Mouse (Mus musculus) mesoderm, embryonic 11.5 days (tissue): ENCODE results near the gene Plin3.
"Not testable (repeated sequence)": the region's sequence is repeated elsewhere in the genome, so short reads cannot be mapped to it uniquely, and the experiment has no call there.

Experiments
- DNase-seq: peaks from one replicate; pipeline ENCODE4 v3.0.0-alpha.2; 2012; ENCODE audit warnings: low read depth, low spot score

The Plin3 gene

DNA sequence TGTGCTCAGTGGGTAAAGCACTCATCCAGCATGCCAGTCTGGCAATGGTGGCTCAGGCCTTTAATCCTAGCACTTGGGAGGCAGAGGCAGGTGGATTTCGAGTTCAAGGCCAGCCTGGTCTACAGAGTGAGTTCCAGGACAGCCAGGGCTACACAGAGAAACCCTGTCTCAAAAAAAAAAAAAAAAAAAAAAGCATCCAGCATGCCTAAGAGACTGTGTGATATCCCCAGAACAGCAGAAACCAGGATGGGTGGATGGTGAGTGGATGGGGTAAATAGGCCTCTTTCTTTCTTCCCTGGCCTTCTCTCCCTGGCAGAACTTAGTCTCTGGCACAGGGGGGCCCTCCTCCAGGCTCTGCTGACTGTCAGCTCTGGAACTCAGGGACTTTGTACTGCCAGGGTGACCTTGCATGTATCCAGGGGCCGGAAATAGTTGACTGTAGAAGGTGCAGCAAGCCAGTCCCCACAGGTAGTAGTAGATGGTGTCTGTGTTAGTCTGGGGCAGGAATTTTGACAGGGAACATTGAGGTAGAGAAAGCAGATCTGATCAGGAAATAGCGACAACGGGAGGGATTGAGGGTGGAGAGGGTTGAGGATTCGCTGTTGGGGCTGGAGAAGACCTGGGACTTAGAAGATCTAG lies 16.7 kb downstream of the Plin3 start:
- no peak for DNase-seq

- DNase-seq, result no peak
Measured at GRCm38 (mm10) chr17:56273986-56274385, 18.7 kb downstream of the Plin3 start.

DNA sequence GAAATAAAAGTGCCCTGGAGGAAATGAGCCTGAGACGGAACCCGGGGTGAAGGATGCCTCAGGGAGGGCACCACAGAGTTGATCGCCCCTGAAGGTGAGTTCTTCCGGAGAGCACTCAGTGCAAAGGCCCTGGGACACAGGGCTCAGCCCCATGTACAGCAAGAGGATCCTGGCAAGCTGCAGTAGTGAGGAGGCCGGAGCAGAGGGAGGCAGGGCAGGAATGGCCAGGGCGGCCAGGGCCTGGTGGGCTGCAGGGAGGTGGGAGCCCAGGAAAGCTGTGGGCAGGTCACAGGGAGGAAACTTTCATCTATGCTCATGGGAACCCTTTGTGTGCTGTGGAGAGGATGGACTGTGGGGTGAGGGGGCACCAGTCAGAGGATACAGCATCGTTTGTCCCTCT lies 19.2 kb downstream of the Plin3 start:
- no peak for DNase-seq

GRCm38 (mm10) chr17:56272644-56273043 lies 20.0 kb downstream of the Plin3 start:
- DNase-seq, result no peak

DNA sequence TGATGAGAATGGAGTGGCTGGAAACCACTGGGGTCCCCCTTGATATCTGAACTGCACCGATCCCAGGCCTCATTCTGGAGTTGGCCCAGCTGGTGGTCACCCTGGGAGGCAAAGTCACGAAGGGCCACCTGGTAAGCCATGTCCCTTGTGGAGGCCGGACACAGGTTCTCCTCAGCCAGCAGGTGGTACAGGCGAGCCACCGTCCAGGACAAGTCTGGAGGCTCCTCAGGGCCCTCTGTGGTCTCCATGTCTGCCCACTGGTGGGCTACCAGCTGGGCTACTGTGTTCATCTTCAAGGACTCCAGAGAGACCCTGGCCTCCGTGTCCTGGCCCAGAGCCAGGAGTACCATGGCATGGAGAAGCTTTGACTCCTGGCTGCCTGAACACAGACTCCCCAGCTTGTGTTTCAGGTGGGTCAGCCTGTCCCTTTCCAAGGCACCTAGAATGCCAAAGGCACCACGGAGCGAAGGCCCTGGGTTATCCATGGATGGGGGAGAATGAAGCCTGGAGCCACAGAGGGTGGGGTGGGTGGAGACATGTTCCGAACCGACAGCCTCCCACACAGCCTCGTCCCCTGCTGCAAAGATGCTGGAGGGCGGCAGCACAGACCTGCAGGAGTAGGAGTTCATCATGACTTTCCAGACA lies 20.9 kb downstream of the Plin3 start:
- no peak for DNase-seq

GRCm38 (mm10) chr17:56269741-56270140 lies 22.9 kb downstream of the Plin3 start:
- DNase-seq, result no peak

- DNase-seq, result peak; percentile 72
Measured at GRCm38 (mm10) chr17:56269153-56269630, 23.5 kb downstream of the Plin3 start.

DNA sequence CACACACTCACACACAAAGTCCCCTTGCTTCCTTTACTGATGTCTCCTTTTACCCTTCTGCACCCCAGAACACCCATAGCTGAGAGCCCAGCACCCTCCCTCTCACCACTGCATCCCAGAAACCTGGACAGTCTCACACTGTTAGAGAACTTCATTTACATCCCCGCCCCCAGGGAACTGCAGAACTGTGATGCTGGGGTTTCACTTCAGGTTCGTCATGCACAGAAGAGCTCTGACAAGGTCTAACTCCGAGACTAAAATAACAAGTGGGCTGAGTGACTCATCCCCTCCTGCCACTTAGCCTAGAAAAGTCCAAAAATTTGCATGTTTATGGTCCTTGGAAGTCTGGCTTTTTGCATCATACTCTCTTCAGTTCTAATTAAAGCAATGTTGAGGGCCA lies 26.4 kb downstream of the Plin3 start:
- no peak for DNase-seq

DNA sequence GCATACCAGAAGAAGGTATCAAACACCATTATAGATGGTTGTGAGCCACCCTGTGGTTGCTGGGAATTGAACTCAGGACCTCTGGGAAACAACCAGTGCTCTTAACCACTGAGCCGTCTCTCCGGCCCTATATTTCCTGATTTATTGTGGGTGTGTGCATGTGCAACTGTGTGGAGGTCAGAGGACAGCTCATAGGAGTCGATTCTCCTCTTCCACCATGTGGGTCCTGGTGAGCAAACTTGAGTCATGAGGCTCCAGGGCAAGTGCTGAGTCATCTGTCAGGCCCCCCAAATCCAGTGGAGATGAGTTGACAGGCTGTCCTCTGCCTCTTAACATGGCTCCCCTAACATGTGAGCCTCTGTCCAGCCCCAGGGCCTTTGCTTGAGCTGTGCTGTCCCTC lies 26.8 kb downstream of the Plin3 start:
- no peak for DNase-seq

- DNase-seq, result no peak
Measured at GRCm38 (mm10) chr17:56265011-56265410, 27.7 kb downstream of the Plin3 start.

DNA sequence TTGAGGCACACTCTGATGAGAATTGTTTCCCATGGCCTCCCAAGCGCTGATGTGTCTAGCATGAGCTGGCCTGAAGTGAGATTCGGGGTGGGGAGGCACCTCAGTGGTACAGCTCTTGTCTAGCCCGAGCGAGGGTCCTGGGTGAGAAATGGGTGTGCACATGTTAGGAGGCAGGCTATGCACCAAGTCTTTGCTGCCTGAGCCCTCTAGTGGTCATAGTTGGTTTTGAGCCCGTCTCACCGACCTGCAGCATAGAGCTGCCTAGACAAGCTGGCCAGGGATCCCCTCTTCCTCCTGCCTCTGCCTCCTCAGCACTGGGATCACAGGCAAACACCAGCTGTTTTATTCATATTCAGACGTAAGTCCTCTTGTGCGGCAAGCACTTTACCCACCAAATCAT lies 28.7 kb downstream of the Plin3 start:
- DNase-seq, result peak; percentile 83

GRCm38 (mm10) chr17:56262645-56263094 lies 30.0 kb downstream of the Plin3 start:
- no peak for DNase-seq

- no peak for DNase-seq
Measured at GRCm38 (mm10) chr17:56261166-56261565, 31.5 kb downstream of the Plin3 start.

DNA sequence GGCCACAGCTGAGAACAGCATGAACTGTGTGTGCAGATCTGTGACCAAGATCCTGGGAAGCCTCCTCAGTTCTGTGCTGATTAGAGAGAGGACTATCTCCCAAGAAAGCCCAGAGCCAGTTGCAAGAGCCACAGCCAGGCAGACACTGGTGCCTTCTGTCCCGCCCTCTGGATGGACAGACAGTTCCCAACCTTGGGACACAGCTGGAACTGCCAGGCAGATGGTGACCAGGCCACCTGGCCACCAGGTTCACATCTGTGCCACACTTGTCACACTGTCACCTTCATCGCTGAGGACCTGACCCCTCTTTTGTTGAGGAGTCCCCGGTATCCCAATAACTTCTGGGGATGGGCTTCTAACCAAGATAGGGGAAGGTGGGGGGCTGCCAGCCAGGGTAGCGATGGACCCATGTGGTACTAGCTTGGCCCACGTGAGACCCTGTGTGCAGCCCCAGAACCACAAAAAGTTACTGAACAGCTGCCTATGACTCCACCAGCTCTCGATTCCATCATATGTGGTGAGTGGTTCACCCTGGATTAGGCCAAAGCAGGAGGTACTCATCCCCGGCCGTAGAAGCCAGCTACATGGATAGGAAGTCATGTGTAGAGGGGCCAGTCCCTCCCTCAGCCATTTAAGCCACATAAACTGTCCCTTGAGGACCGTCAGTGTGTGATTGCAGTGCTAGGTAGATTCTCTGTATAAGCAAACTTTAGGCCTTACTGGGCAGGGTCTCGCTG lies 33.2 kb downstream of the Plin3 start:
- no peak for DNase-seq

DNA sequence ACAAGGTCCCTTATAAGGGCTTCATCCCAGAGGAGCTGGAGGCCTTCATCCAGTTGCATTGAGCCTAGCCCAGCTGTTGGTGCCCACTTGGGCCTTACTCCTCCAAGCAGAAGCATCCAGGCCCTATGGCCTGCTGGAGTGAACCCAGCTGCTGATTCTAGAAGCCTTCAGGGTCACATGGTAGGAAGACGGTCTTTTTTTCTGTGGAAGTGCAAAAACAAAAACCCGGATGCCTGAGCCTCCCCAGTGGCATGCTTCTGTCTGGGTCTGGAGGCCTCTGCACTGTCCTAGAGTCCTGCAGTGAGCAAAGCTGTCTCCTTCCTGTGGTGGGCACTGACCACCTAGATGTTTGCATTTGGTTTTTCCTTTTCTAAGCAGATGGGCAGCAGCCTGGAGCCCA lies 33.9 kb downstream of the Plin3 start:
- DNase-seq, result not testable (repeated sequence)

DNA sequence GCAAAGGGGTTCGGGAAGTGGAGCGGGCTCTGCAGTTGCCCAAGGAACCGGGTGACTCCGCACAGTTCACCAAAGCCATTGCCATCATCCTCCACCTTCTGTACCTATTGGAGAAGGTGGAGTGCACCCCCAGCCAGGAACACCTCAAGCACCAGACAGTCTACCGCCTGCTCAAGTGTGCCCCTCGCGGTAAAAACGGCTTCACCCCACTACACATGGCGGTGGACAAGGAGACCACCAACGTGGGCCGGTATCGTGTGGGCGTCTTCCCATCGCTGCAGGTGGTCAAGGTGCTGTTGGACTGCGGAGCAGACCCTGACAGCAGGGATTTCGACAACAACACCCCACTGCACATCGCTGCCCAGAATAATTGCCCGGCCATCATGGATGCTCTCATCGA lies 34.4 kb downstream of the Plin3 start:
- DNase-seq, result not testable (repeated sequence)

DNA sequence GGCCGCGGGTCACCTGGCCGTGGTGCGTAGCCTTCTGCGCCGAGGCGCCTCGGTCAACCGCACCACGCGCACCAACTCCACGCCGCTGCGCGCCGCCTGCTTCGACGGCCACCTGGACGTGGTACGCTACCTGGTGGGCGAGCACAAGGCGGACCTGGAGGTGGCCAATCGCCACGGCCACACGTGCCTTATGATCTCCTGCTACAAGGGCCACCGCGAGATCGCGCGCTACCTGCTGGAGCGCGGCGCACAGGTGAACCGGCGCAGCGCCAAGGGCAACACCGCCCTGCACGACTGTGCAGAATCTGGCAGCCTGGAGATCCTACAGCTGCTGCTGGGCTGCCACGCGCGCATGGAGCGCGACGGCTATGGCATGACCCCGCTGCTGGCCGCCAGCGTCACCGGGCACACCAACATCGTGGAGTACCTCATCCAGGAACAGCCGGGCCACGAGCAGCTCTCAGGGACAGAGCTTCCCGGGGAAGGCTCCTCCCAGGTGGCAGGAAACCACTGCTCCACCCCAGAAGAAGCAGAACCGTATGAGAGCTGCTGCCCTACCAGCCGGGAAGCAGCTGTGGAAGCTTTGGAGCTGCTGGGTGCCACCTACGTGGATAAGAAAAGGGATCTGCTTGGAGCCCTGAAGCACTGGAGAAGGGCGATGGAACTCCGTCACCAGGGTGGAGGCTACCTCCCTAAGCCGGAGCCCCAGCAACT lies 35.3 kb downstream of the Plin3 start:
- no peak for DNase-seq

GRCm38 (mm10) chr17:56256239-56256881 lies 36.3 kb downstream of the Plin3 start, which contains the start of gene Fem1a:
Fem1a (plus strand) TSS chr17:56256810.
- DNase-seq, result peak; percentile 98

DNA sequence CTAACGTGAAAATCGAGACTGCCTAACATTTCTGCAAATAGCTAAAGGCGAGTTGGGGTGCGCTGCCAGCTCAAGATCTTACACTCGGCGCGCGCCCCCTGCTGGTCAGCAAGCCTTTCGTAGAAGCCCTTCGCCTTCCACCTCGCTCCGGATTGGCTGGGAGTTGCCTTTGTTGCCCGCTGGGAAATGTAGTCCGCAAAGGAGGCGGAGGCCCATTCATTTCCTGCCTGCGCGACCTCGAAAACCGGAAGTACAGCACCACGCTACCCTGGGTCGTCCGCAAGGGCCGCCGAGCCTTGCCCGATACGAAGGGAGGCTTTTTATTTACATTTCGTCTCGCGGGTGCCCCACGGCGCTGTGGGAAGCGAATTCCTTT lies 36.8 kb downstream of the Plin3 start:
- peak; percentile 98 for DNase-seq

DNA sequence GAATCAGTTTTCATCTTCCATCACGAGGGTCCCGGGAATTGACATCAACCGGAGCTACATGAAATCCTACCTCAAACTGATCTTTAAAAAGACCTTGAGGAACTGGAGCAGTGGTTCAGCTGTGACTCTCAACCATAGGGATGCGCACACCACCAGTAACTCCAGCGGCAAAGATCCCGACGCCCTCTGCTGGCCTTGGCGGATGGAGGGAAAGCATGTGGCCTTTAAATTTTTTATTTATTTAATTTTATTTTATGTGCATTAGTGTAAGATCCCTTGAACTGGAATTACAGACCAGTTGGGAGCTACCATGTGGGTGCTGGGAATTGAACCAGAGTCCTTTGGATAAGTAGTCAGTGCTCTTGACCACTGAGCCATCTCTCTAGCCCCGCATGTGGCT lies 37.2 kb downstream of the Plin3 start:
- no peak for DNase-seq

GRCm38 (mm10) chr17:56254695-56255094 lies 38.0 kb downstream of the Plin3 start:
- no peak for DNase-seq
